Mouse (Mus musculus) T-cell, adult 2 months (primary cell): ENCODE results near the gene Trip10.
"Not testable (repeated sequence)": the region's sequence is repeated elsewhere in the genome, so short reads cannot be mapped to it uniquely, and the experiment has no call there.

Source experiments
- DNase-seq: peaks from one replicate; pipeline ENCODE4 v3.0.0; 2022; ENCODE audit warnings: low spot score

Gene Trip10

GRCm38 (mm10) chr17:57264164-57264563 lies 14.9 kb downstream of the Trip10 start:
- DNase-seq = peak; percentile 34

- no peak for DNase-seq
Observed at GRCm38 (mm10) chr17:57264972-57265945, 16.0 kb downstream of the Trip10 start.

DNA sequence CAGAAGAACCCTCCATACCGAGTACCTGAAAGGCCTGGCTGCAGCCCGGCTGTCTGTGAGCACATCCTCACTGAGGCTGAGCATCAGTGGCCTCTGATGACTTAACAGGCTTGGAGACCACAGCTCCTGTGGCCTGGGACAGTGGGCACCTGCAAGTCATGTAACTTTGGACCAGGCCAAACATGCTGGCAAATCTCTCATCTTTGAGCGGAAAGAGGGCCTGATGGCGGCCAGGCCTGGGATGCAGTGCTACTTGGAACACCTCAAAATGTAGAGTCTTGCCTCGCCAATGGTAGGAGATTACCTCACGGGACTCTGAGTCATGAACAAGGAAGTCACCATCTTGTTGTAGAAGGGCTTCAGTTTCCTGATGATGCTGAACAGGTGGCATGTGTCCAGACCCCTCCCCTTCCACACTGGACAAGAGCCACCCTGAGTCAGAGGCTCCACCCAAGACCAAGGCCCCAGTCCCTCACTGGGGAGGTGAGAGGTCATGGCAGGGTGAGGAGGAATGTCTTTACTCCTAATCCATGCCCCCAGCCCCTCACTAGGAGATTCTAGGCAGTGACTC lies 18.4 kb downstream of the Trip10 start:
- DNase-seq = no peak

- DNase-seq = no peak
Observed at GRCm38 (mm10) chr17:57271301-57271700, 22.0 kb downstream of the Trip10 start.

DNA sequence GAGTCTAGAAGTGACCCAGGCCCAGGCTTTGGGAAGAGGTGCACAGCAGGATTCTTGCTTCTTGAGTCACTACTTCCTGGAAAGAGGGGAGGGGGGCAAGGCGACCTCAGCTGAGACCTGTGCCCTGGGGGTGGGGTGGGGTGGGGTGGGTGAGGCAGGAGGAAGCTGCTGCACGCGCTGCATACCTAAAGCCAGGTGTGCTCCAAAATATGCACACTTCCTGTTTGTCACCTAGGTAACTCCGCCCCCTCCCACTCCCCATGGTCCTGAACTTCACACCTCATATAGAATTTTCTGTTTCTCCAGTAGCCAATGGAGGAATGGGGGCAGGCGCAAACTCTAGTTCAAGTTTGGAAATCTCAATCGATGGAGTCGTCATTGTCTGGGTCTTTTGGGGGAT lies 24.6 kb downstream of the Trip10 start:
- no peak for DNase-seq

DNA sequence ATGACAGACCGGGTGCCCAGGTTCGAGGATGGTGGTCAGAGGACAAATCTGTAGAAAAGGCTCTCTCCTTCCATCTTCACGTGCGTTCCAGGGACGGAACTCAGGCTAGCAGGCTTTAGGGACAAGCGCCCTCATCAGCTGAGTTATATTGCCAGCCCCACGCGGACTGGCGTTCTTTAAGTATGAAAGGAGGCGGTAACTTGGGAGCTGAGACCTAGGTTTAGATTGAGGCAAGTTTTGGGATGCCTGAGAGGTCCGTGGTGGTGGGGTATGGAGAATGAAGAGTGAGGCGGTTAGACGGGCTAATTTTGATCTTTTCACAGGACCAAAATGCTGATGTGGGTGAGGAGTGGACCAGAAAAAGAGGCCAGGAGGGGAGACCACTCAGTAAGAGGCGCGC lies 25.4 kb downstream of the Trip10 start:
- no peak for DNase-seq

- peak; percentile 90 for DNase-seq
Observed at GRCm38 (mm10) chr17:57275111-57275996, 26.1 kb downstream of the Trip10 start.

GRCm38 (mm10) chr17:57275997-57276351 lies 26.7 kb downstream of the Trip10 start:
- no peak for DNase-seq

DNA sequence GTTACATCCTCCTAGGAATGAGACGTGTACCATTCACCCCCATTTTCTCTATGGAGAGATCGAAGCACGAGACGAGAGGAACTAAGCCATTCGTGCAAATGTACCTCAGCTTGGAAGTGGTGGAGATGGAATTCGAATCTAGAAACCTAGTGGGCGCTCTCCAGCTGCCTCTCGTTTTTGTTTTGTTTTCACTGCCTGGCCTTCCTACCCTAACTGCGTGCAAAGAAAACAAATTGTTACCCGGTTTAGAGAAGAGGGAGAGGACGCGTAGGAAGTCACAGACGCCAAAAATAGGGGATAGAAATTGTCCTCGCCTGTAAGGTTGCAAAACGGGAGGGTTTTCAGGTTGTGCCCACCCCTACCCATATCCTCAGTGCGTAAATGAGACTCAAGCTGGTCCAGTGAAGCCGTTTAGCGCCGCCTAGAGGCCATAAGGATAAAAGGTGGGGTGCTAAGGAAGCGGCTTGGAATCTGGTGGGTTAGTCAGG lies 27.4 kb downstream of the Trip10 start:
- peak; percentile 72 for DNase-seq

DNA sequence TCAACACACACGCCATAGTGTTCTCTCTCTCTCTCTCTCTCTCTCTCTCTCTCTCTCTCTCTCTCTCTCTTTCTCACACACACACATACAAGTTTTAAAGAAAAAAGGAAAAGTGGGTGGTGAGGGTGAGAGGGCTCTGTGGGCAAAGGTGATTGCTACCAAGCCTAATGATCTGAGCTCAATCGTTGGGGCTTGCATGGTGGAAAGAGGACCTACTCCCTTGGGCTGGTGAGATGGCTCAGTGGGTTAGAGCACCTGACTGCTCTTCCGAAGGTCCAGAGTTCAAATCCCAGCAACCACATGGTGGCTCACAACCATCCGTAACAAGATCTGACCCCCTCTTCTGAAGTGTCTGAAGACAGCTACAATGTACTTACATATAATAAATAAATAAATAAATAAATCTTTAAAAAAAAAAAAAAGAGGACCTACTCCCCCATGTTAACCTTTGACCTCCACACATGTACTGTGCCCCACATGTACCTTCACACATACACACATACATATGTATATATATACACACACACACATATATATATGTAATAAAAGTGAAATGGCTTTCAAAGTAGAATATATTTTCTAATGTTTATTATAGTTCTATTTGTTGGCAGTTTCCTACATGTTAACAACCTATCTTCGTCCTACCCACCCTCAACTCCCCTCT lies 28.5 kb downstream of the Trip10 start:
- DNase-seq = not testable (repeated sequence)

DNA sequence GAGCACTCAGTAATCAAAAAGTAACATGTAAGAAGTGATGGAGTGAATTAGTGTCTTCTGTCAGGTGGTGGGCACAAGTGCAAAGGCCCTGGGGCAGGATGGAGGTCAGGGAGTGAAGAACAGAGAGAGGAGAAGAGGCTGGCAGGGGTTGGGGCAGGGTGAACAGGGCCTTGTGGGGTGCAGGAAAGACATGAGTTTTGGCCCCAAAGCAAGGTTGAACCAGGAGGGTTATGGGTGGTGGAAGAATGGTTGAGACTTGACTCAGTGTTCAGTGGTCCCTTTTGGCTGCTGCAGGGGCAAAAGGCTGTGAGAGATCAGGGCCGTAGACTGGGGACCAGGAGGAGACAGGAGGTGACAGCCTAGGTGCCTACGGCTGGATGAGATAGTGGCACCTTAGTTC lies 29.3 kb downstream of the Trip10 start:
- DNase-seq = no peak

- DNase-seq = peak; percentile 74
Observed at GRCm38 (mm10) chr17:57278943-57279590, 29.8 kb downstream of the Trip10 start, which contains the start of gene Vav1. Vav1 (plus strand) TSS chr17:57279100.

GRCm38 (mm10) chr17:57279591-57280224 lies 30.5 kb downstream of the Trip10 start:
- peak; percentile 63 for DNase-seq

DNA sequence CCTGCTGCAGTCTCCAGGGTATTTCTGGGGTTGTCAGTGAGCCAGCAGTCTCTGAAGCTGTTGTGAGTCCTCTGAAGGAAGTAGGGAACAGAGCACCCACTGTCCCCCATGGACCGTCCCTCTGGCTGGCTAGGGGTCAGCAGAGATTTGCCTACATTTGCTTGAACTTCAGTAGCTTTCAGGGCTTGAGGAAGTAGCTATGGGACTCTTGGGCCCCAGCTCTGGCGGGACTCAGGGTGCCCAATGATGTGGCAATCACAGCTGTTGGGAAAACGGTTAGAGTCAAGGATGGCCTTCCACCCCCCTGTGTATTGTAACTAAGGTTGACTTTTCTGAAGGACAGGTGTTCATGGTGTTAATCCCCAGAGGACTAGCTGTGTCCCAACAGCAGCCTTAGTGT lies 31.2 kb downstream of the Trip10 start:
- DNase-seq = no peak

DNA sequence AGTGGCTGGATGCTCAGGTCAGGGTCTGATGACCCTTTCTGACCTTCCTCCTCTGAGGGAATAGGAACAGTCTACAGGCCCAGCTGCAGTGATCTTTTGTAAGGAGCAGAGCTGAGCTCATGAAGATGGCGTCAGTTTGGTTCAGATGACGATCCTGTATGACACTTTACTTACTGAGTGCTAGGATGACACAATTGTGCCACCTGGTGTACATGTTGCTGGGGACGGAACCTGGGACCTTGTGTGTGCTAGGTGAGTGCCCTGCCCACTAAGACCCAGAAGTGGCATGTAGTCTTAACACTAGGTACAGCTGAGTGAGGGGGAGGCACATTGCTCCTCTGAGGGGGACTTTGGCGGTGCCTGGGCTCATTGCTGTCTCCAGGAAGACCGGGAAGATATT lies 34.7 kb downstream of the Trip10 start:
- DNase-seq = no peak

GRCm38 (mm10) chr17:57285077-57285476 lies 35.8 kb downstream of the Trip10 start:
- DNase-seq = no peak

- peak; percentile 57 for DNase-seq
Observed at GRCm38 (mm10) chr17:57286718-57287355, 37.6 kb downstream of the Trip10 start.

DNA sequence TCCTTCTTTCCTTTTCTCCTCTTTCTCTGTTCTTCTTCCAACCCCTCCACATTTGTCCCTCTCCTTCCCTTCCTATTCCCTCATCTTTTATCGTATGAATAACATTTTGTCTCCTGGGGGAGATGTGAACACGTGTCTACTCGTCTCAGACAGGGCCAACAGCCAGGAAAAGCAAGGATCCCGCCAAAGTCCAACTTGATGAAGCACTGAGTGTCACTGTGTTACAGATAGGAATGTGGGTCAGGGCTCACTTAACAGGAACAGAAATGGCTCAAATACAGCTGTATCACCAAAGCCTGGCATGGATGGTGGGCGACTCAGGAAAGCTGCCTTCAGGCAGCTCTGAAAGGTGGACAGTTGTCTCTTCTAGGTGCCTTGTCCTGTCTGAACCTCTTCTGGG lies 40.0 kb downstream of the Trip10 start:
- DNase-seq = no peak

- DNase-seq = peak; percentile 67
Observed at GRCm38 (mm10) chr17:57290001-57290670, 40.9 kb downstream of the Trip10 start.

DNA sequence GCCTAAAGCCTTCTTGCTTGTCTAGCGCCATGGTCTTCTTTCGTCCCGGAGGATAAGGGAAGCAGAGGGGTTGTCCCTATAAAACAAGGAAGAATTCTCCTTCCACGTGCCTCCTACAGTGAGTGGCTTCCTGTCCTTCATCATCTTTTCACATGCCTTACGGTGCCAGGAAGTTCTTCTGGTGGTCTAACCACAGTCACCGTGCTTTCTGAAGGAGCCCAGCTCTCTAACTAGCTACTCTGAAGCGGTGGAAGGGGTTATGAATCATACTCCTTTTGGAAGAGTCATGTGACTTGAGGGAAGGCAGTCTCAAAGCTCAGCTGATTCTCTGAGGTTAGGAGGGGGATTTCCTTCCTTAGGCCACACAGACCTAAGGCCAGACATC lies 41.4 kb downstream of the Trip10 start:
- peak; percentile 68 for DNase-seq
